Mouse (Mus musculus) frontal cortex, postnatal 36 days (tissue): Measurements from ENCODE around the gene Inpp4b.
"Not testable (repeated sequence)": the region's sequence is repeated elsewhere in the genome, so short reads cannot be mapped to it uniquely, and the experiment has no call there.

ENCODE experiments used
- DNase-seq, 2 experiments: peaks; one replicate each; pipeline ENCODE4 v3.0.0; 2022; ENCODE audit warnings: low spot score in 2 of 2

Inpp4b gene

DNA sequence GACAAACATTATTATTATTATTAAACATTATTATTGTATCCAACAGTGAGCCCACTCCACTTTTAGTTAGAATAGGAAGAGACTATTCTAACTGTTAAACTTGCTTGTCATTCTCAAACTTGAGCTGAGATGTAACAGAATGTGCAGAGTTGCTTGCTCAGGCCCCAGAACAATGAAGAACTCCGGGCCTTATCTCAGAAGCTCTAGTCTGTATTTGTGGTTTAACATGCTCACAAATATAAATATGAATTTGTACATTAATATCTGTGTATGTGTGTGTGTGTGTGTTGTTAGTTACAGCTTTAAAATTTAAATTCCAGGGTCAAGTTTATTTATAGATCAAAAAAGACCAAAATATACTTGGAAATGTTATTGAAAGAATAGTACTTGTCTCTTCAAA lies 435.3 kb downstream of the Inpp4b start:
- DNase-seq, result no peak

DNA sequence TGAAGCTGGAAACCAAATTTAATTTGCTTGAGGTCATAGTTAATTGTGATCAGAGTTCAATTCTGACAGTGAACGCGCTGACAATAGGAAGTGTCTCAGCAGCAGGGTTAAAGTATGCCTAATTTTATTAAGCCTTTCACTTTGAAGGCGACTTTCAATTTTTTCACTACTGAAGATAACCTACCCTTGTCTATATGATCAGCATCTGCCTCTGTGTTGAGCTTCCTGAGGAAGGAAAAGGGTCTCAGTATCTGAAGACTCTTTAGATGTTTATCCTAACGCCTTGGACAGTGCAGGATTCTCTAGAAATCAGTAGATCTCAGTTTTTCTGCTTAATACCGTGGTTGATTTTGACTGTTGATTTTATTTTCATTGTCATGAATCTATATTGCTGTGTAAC lies 437.1 kb downstream of the Inpp4b start:
- DNase-seq, result no peak

DNA sequence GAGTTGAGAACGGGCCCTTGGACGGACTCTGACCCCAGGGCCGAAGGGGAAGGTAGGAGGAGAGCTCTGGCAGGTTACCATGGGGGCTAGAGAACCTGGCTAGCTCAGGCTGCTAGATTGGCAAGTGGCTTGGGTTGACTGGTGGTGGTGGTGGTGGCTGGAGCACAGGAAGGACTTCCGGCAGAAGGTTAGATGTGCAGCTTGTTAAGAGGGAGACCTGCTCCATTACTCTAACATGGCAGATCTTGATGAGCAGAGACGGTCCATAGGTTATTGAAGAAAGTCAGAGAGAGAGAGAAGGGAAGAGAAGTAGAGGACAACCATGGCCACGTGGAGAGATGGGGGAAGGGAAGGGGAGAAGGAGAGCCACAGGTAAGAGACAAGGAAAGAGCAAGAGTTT lies 437.8 kb downstream of the Inpp4b start:
- no peak for DNase-seq

DNA sequence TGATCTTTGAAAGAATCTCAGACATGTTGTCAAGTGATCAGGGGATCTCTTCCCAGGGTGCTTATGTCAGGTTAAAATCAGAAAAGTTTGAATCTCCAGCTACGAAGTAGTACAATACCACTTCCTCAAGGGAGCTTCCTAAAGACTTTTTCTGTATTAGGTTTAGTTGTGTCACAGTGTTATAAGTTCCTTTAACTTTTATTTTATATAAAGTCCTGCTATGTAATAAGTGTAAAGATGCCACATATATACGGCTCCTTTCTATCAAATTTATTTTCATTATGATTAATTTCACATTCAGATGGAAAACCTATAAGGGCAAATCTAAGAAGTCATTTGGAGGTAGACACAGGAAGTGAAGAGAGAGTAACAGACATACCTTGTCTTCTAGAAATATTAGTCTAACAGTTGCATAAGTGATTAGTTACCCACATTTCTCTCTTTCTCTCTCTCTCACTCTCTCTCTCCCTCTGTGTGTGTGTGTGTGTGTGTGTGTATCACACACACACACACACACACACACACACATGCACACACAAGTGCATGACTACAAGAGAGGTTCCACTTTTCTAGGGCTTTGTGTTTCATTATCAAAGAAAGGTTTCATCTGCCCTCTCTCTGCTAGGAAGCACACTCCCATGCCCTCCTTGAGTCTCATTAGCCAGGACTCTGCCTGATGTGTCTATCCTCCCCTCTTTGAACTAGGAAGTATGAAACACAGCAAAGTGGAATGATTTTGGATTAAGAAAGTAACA lies 438.7 kb downstream of the Inpp4b start:
- no peak for DNase-seq

DNA sequence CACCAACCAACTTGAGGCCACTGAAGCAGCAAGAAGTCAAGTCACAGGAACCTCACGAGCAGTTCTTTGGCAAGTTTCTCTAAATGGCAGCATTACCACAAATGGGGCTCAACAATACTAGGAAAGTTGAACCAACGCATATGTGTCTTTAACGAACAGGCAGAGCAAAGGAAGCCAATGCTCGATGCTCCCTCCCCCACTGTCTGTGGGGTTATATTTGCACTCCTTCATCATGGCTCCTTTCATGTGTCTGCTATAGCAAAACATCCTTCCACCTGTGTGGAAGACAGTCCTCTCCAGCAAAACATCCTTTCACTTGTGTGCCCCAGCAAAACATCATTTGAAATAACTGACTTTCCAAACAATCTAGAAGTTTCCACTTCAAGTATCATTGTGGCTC lies 440.4 kb downstream of the Inpp4b start:
- DNase-seq, result no peak

DNA sequence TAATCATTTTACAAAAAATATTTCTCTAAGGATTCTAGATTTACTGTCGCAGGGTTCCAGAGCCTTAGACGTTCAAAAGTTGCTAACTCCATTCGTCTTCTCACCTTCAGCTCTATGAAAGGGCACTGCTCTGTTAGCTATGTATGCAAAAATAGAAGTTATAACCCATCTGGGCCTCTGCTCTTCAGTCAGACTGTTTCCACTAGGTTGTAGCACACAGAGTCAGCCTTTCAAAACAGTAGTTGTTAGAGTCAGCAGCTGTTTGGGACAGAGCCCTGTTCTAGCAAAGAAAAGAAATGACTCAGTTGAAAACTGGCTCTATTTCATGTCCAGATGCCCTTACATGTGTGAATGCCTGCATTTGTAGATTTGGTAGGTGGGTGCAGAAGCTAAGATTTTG lies 442.4 kb downstream of the Inpp4b start:
- DNase-seq, result no peak

DNA sequence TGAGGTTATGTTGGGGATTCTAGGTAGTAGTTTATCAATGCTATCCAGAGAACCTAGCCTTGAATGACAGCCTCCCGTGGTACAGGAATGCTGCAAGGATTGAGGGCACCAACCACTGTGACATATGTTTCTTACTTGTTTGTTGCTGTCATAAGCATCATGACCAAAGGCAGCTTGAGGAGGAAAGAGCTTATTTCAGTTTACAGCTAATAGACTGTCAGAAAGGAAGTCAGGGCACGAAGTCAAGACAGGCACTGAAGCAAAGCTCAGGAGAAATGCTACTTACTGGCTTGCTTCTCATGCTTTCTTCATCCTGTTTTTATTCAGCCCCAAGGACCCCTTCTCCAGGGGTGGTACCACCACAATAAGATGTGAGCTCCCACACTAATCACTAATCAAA lies 446.1 kb downstream of the Inpp4b start:
- no peak for DNase-seq

DNA sequence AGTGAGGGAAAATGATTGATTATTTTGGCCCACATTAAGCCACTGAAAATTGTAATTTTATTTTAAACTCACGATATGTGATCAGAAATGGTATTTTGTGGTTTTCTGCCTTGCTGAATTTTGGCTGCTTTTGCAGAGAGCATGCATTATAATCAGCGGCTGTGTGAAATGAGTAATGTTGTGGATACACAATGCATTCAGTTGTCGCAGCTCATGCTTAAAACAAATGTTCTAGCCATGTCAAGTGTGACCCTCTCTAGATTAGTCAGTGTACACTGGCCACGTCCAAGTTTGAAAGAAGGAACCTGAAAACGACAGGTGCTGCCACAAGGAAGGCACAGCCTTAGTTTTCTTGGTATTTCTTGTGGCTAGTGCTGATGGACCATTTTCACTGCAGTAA lies 450.3 kb downstream of the Inpp4b start:
- DNase-seq, result no peak

DNA sequence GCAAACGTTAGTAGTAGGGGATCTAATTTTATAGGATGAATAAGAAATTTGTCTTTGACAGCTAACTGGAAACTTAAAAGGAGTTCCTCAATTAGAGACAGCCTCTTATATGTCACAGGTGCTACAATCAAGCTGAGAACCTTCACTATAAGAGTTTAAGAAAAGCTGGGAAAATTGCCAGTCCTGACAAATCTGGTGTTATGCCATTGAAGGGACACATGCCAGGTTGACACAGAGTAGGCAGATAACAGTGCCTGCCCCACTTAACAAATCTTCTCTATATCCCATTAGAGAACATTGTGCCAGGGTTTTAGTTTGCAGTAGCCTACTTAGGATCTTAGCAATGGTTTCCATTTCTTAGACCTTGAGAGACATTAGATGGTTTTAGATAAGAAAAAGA lies 456.1 kb downstream of the Inpp4b start:
- DNase-seq, result no peak

DNA sequence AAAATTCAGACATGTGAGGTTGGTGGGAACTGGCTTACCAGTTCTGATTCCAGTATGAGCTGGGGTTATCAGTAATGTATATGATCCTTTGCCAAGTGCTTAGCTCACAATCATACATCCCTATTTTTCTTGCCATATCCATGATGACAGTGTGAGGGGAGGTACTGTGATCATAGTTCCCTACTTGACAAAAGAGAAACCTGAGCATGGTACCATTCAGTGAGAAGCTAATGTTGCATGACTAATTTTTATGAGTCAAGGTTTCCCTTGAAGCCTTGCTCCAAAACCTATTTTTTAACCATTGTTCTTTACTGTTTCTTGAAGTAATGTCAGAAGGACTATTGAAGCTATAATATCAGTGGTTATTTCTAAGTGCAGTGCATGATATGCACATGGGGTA lies 458.4 kb downstream of the Inpp4b start:
- no peak for DNase-seq

DNA sequence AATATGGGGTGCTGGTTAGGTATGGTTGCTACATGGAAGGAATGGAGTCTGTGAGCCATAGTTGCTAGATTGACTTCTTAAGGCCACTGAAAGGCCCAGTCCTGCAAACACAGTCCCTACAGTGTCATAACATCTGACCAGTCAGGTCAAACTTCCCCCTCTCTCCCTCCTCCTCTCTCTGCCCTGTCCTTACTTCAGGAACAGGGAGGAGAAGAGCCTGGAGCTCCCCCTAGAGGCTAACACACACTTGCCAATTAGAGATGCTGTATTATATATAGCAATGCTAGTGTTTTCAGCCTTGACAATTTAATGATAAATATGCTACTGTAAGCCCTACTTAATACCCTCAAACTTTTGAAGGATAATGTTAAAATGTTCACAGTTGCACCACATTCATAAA lies 464.4 kb downstream of the Inpp4b start:
- DNase-seq, result peak; percentile 31 to 52

DNA sequence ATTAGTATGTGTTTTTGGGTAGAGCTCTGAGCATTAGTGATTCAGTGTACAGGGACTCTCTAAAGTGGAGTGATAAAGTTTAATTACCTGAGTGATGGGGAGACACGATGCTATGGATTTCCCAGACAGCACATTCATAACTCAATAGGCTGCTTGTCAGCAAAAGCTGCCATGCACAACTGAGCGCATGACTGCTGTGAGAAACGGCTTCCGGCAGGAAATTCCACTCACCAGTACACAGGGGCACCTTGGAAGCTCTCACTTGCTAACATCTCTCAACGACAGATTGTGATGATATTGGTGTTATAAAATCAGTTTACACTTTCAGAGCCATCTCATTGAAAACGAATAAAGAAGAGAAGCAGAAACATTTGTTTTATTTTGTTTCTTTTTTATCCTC lies 465.2 kb downstream of the Inpp4b start:
- no peak for DNase-seq

DNA sequence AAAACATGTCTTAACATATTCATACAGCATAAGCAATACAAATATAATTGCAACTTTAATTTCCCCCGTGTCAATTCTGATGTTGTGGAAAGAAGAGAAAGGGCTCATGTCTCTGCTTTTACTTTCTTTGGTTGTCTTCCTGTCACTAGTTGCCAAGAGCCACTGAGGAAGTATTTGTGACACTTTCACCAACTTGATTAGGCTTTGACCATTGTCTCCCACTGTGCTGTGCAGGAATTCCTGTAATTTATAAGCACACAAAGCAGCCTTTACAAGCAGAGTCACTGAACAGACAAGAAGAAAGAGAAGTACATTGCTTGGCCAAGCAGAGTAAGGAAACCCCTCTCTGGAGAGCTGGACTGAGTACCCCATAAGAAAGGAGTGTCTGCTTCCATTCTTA lies 466.1 kb downstream of the Inpp4b start:
- no peak for DNase-seq

DNA sequence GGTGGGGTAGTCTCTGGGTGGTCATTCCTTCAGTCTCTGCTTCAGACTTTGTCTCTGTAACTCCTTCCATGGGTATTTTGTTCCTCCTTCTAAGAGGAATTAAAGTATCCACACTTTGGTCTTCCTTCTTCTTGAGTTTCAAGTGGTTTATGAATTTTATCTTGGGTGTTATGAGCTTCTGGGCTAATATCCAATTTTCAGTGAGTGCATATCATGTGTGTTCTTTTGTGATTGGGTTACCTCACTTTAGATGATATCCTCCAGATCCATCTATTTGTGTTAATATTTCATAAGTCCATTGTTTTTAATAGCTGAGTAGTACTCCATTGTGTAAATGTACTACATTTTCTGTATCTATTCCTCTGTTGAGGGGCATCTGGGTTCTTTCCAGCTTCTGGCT lies 467.1 kb downstream of the Inpp4b start:
- not testable (repeated sequence) for DNase-seq

DNA sequence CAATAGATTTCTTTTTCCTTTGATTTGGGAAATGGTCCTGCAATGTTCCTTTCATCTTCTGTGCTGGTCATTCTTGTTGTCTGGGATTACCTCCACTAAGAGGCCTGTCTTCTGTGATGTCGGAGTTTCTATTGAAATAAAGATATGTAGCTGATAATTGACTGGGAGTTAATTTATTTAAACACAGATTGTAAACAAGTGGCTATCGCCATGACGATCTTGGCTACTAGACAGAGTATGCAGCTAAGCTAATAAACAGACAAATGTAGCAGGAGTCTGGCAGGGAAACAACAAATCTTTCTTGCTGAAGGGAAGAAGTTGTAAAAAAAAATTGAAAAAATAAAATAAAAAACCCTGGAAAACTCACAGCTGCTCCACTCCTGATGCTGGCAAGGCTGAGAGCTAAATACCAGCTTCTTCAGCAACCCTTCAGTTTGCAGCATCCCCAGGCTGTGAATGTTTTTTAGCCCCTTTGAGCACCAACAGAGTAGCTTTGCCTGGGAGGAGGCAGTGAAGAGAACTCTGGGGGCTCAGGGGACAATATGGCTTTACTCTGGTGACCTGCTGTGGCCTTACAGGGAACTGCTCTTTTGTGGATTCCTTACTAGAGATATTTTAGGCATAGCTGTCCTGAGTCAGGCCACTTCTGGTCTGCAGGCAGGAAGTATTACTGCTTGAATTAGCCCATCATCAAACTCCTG lies 469.8 kb downstream of the Inpp4b start:
- peak in 1 of 2 experiments; percentile 7 for DNase-seq

DNA sequence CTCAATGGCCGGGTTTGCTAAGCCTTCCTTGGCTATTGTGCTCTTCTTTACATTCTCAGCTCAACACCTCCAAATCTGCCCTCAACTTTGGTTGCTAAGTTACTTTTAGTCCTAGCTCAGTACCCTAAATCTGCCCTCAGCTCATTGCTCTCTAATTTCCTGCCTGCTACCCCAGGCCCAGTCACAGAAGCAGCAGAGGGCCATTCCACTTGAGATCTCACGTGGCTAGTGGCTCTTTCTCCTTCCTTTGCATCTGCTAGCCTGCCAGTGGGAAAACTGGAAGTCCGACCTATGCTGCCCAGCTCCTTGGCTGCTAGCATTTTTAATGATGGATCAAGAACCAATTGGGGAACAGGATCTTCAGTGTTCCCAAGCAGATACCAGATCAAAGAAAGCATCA lies 472.4 kb downstream of the Inpp4b start:
- no peak for DNase-seq

DNA sequence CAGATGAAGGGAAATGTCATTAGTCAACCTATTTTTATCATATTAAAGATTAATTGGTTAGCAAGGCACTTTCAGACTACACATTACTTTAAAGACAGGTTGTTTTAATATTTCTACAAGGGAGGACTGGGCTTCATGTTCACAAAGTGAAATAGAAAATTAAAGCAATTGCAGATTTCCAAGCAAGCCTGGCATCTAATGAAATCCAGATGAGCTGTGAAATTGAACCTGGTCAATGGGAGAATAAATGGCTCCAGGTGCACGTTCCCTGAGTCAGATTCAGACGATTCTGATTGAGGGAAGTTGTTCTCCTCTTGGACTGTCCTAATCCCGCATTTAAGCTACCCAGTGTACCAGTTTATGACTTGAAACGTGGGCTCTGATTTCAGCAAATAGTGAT lies 473.2 kb downstream of the Inpp4b start:
- DNase-seq, result no peak

DNA sequence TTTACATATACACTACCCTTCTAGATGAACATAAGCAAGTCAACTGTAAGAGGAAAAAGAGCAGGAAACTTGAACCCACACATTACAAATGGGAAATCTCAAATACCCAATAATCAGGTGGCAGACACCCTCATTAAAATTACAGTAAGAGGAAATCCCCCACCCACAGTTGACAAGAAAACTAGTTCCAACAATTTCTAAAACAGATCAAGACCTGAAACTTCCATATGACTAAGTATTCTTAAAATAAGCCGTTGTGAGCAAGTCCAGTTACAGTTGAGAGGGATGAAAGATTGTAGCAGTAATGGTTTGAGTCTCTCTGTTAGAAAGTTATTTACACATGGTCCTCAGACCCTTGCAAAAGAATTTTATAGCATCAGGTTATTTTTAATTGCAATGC lies 480.8 kb downstream of the Inpp4b start:
- DNase-seq, result no peak

DNA sequence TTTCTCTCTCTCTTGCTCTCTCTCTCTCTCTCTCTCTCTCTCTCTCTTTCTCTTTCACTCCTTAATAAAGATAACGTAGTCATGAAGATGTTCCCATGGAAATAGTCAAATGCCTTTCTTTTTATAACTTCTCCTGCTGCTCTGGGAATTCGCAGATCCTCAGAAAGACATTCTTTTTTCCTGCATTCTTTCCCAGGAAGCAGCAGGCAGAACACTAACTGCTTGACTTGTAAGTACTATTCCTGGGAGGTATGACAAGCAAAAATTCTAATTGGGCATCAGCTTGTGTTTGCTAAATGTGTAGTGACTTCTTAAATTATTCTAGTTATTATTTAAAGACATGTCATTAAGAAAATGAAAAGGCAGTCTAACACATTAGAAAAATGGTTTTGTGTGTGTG lies 482.6 kb downstream of the Inpp4b start:
- peak in 1 of 2 experiments; percentile 7 for DNase-seq

DNA sequence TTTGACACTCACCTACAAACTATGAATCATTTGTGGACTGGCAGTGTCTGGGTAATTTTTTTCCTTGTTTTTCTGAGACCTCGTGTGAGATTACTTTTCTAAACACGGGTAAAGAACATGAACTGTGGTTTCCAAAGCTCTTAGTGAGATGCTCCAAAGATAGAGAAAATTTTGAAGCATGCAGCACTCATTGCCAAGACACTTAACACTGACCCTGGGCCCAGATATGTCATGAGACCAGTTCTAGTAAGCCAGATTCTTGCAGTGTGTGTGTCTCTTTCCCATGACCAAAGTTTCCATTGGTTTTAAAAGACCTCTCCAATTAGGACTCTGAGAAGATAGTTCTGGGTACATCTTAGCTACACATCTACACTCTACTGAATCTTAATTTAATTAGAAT lies 484.1 kb downstream of the Inpp4b start:
- DNase-seq, result no peak

DNA sequence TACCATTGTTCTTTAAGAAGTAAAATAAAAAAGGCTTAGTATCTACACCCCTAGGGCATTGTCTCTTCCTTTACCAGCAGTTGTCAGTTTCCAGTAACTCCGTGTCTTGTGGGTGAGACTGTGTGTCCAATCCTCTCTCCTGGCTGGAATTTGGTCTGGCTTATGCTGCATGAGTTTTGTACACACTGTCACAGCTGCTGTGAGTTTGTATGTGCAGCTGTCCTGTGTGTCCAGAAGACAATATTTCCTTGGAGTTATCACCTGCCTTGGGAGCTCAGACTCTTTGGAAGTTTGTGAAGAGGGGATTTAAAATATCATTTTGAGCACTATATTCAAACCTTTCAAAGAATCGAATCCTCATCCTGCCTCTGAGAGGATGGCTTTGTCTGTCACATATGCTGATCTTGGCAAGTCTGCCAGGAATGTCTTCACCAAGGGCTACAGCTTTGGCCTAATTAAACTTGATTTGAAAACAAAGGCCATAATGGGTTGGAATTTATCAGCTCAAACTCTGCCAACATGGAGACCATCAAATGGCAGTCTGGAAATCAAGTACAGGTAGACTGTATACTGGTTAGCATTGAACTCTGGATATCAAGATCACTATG lies 485.1 kb downstream of the Inpp4b start:
- no peak for DNase-seq

DNA sequence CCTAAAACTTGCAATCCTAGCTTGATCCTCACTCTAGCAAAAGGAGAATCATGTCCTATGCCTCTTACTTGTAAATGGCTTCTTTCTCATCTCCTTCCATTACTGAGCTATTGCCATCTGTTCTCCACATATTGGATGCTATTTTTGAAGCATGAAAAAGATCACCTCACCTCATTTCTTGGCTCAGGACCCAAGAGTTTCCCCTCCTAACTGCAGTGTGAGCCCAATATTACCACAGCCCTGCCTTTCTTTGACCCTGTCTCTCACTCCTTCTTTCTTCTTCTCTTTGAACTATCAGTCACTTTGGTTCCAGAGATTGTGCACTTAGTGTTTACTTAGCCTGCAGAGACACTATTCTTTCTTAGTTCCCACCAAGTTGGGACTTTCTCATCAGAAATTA lies 489.1 kb downstream of the Inpp4b start:
- DNase-seq, result no peak

DNA sequence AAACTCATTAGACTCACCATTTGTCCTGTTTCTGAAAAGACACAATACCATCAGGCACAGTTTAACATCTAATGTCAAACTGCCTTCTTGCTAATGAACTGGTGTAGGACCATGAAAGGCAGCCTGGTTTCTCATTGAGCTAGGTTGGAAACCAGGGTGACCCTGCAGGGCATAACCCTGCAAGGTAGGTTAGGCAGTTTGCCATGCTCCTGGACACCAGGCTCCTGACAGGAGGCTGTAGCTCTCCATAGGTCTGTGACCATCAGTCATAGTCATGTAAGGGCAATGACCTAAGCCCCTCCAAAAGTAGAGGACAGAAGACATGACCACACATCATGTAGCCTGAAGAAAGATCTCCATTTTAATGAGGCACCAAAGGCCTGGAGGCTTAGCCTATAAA lies 491.5 kb downstream of the Inpp4b start:
- no peak for DNase-seq
